Mouse (Mus musculus): ENCODE results near the gene Armc10. TPM values are rescaled to one million over a fixed set of nuclear protein-coding genes. Genes with fewer than 3 reads are reported as not detected.

The Armc10 gene
- polyA plus RNA-seq, 1 experiment, result 34.3 TPM

DNA sequence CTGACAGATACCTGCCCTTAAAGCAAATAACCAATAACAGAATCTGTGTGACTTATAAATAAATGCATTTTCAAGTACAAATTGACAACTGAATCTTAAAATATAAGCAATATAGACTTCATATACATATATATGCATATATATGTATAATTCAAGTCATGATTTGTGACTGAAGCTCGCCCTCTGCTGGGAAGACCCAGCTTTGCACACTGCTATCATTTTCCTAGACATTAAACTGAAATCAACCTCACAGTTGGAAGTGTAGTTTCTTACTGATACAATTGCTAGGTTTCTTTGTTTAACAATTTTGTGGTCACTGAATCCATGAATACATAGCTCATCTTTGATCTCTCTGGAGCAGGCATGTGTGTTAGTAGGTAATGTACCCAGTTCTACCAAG, 4.7 kb upstream of the Armc10 start:
- WGBS, result 0% methylated on average over 1 of the region's 1 CpGs
- peak; percentile 25 for DNase-seq
- Histone ChIP-seq H3K4me1 (ENCODE audit: control insufficient read depth, insufficient read depth, low read length) (no peaks in the 10 kb centered on the region), H3K4me3 (replicated peaks; ENCODE audit: extremely low read depth, low read depth, low read length) (no peak overlapping the region)
- peak; percentile 55; the same call in 1 of the 2 replicates for TF ChIP-seq CTCF (IDR thresholded peaks at IDR 0.05; ENCODE audit: insufficient read depth, low read length)
- no peak for TF ChIP-seq POLR2A (IDR thresholded peaks at IDR 0.05; ENCODE audit: borderline replicate concordance, extremely low read depth, low read depth, low read length)

DNA sequence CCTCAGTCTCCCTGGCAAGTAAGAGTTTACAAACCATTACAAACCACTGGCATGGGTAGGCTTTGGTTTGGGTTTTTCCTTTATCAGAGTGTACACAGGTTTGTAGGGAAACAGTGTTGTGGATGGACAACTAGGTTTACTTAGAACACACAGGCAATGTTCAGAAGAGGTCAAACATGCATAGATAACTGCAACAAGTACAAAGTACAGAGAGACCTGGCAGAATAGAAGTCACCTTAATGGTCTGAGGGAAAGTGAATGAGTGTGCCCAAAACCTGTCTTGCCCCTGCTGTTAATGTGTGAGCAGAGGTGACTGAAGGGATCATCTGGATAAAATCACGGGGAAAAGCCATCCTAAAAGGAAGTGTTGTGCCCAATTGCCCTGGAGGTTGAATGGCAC, 2.0 kb upstream of the Armc10 start:
- no peak for DNase-seq
- H3K4me1 ChIP-seq (ENCODE audit: control insufficient read depth, insufficient read depth, low read length), result peaks cover 4% of the 10 kb centered on the region
- no peak for TF ChIP-seq CTCF (IDR thresholded peaks at IDR 0.05; ENCODE audit: insufficient read depth, low read length)
- TF ChIP-seq POLR2A (IDR thresholded peaks at IDR 0.05; ENCODE audit: borderline replicate concordance, extremely low read depth, low read depth, low read length), result no peak
- 32% methylated on average over 1 of the region's 1 CpGs for WGBS
- H3K4me3 ChIP-seq (replicated peaks; ENCODE audit: extremely low read depth, low read depth, low read length), result no peak overlapping the region

- peak overlapping the region; percentile 12 for H3K4me3 ChIP-seq (replicated peaks; ENCODE audit: extremely low read depth, low read depth, low read length)
- DNase-seq, result no peak
- H3K4me1 ChIP-seq (ENCODE audit: control insufficient read depth, insufficient read depth, low read length), result peaks cover 4% of the 10 kb centered on the region
- WGBS, result 17% methylated on average over 14 of the region's 14 CpGs
- TF ChIP-seq POLR2A (IDR thresholded peaks at IDR 0.05; ENCODE audit: borderline replicate concordance, extremely low read depth, low read depth, low read length) (no peak), CTCF (IDR thresholded peaks at IDR 0.05; ENCODE audit: insufficient read depth, low read length) (no peak)
These were observed 648 bp upstream of the Armc10 start for GRCm38 (mm10) chr5:21644891-21645438.

DNA sequence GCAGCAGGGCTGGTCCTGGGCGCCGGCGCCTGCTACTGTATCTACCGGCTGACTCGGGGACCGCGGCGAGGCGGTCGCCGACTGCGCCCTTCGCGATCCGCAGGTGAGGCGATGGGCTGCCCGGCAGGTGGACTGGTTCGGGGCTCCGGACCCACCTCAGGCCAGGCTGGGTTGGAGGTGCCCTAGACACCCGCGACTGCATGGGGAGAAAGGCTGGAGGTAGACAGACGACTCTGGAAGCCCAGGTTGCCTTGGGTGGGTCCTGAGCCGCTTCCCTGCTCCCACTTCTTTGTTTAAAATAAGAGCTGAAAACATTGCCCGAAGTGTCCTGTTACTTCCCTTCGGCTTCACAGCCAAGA, 499 bp downstream of the Armc10 start:
- under 1% methylated on average over 25 of the region's 25 CpGs for WGBS
- no peak for DNase-seq
- Histone ChIP-seq H3K4me1 (ENCODE audit: control insufficient read depth, insufficient read depth, low read length) (peaks cover 4% of the 10 kb centered on the region), H3K4me3 (replicated peaks; ENCODE audit: extremely low read depth, low read depth, low read length) (peak overlapping the region; percentile 88)
- TF ChIP-seq POLR2A (IDR thresholded peaks at IDR 0.05; ENCODE audit: borderline replicate concordance, extremely low read depth, low read depth, low read length) (no peak), CTCF (IDR thresholded peaks at IDR 0.05; ENCODE audit: insufficient read depth, low read length) (no peak)

DNA sequence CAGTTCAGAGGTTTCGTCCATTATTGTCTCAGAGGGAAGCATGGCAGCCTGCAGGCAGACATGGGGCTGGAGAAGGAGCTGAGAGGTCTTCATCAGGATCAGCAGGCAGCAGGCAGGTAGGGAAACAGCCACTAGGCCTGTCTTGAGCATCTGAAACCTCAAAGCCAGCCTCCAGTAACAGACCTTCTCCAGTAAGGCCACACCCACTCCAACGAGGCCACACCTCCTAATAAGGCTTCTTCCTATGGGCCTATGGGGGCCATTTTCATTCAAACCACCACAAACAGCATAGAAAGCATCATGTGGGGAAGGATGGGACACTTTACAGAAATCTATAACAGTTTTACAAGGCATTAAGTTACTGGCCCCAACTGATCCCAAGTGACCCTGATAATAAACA, 5.1 kb downstream of the Armc10 start:
- no peak for DNase-seq
- 67% methylated on average over 2 of the region's 2 CpGs for WGBS
- H3K4me3 ChIP-seq (replicated peaks; ENCODE audit: extremely low read depth, low read depth, low read length), result no peak overlapping the region
- TF ChIP-seq POLR2A (IDR thresholded peaks at IDR 0.05; ENCODE audit: borderline replicate concordance, extremely low read depth, low read depth, low read length) (no peak), CTCF (IDR thresholded peaks at IDR 0.05; ENCODE audit: insufficient read depth, low read length) (no peak)
- peaks cover 4% of the 10 kb centered on the region for H3K4me1 ChIP-seq (ENCODE audit: control insufficient read depth, insufficient read depth, low read length)

GRCm38 (mm10) chr5:21651885-21652612, 6.4 kb downstream of the Armc10 start:
- Histone ChIP-seq H3K4me1 (ENCODE audit: control insufficient read depth, insufficient read depth, low read length) (no peaks in the 10 kb centered on the region), H3K4me3 (replicated peaks; ENCODE audit: extremely low read depth, low read depth, low read length) (no peak overlapping the region)
- DNase-seq, result no peak
- WGBS, result 74% methylated on average over 7 of the region's 7 CpGs
- TF ChIP-seq POLR2A (IDR thresholded peaks at IDR 0.05; ENCODE audit: borderline replicate concordance, extremely low read depth, low read depth, low read length) (no peak), CTCF (IDR thresholded peaks at IDR 0.05; ENCODE audit: insufficient read depth, low read length) (no peak)

- DNase-seq, result no peak
- TF ChIP-seq POLR2A (IDR thresholded peaks at IDR 0.05; ENCODE audit: borderline replicate concordance, extremely low read depth, low read depth, low read length) (no peak), CTCF (IDR thresholded peaks at IDR 0.05; ENCODE audit: insufficient read depth, low read length) (no peak)
- Histone ChIP-seq H3K4me3 (replicated peaks; ENCODE audit: extremely low read depth, low read depth, low read length) (no peak overlapping the region), H3K4me1 (ENCODE audit: control insufficient read depth, insufficient read depth, low read length) (no peaks in the 10 kb centered on the region)
- 73% methylated on average over 9 of the region's 9 CpGs for WGBS
These were observed 11.3 kb downstream of the Armc10 start for GRCm38 (mm10) chr5:21656912-21657311.

- WGBS, result 92% methylated on average over 6 of the region's 6 CpGs
- no peak for TF ChIP-seq CTCF (IDR thresholded peaks at IDR 0.05; ENCODE audit: insufficient read depth, low read length)
- no peak for TF ChIP-seq POLR2A (IDR thresholded peaks at IDR 0.05; ENCODE audit: borderline replicate concordance, extremely low read depth, low read depth, low read length)
- DNase-seq, result no peak
- H3K4me3 ChIP-seq (replicated peaks; ENCODE audit: extremely low read depth, low read depth, low read length), result no peak overlapping the region
- H3K4me1 ChIP-seq (ENCODE audit: control insufficient read depth, insufficient read depth, low read length), result no peaks in the 10 kb centered on the region
These were observed 12.4 kb downstream of the Armc10 start for GRCm38 (mm10) chr5:21658038-21658437.

DNA sequence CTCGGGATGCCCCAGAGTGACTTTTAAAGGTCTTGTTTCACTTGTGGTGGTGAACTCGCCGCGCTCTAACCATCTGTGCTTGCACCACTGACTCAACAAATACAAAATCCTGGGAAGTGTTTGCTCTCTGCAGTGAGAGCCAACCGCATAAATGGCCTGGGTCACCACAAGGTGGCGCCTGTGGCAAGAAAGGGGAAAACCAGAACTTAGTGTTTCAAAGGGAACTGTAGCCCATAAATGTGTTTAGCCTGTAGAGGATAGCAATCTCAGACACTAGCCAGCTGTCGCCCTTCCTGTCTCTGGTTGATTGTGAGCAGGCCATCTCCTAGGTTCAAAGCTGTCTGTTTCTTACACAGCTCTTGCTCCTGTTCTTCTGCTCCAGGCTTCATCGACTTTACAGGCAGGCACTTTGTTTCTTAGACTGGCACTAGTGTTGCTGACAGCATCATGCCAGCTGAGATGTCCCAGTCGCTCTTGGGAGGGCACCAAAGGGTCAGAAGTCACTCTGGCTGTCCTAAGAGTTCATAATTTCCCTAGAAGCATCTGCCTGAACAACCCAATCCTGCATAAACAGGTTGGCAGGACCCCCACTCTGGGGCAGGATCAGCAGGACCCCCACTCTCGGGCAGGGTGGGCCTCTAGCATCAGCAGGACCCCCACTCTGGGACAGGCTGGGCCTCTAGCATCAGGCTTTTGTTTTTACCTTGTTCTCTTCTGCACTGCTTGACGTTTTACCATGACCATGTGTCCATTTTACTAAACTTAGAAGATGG, 13.2 kb downstream of the Armc10 start:
- no peak for TF ChIP-seq POLR2A (IDR thresholded peaks at IDR 0.05; ENCODE audit: borderline replicate concordance, extremely low read depth, low read depth, low read length)
- TF ChIP-seq CTCF (IDR thresholded peaks at IDR 0.05; ENCODE audit: insufficient read depth, low read length), result peak; percentile 88
- Histone ChIP-seq H3K4me3 (replicated peaks; ENCODE audit: extremely low read depth, low read depth, low read length) (no peak overlapping the region), H3K4me1 (ENCODE audit: control insufficient read depth, insufficient read depth, low read length) (no peaks in the 10 kb centered on the region)
- 43% methylated on average over 11 of the region's 11 CpGs for WGBS
- peak; percentile 78 for DNase-seq
